Mouse (Mus musculus) spleen, adult 2 months (tissue): ENCODE measurements around the gene Echdc1. TPM values are rescaled to one million over a fixed set of nuclear protein-coding genes. Genes with fewer than 3 reads are reported as not detected.
A peak's percentile ranks its signal among the peaks of the same experiment; 100 is the strongest.
"Not testable (repeated sequence)": the region's sequence is repeated elsewhere in the genome, so short reads cannot be mapped to it uniquely, and the experiment has no call there.

Experiments used
- DNase-seq, 2 experiments: peaks; one replicate each; pipeline versions ENCODE4 v3.0.0 to v3.0.0-alpha.2; 2012 to 2021; ENCODE audit warnings: low spot score in 2 of 2, low read depth in 1 of 2
- H3K27ac ChIP-seq: fragments of 200-500 bp; 2 replicates; pipeline ENCODE4 v1.5.1; 2012; ENCODE audit warnings: low read length, inconsistent platforms; ENCODE audit not compliant: insufficient read depth
- H3K27me3 ChIP-seq: fragments of 200-500 bp; 2 replicates; pipeline ENCODE4 v1.6.1; 2012; ENCODE audit warnings: mild to moderate bottlenecking, moderate library complexity, low read length, inconsistent platforms; ENCODE audit not compliant: control insufficient read depth, insufficient read depth
- H3K36me3 ChIP-seq: fragments of 200-500 bp; 2 replicates; pipeline ENCODE4 v1.6.1; 2012; ENCODE audit warnings: mild to moderate bottlenecking, low read length, inconsistent platforms; ENCODE audit not compliant: control insufficient read depth, insufficient read depth
- H3K4me1 ChIP-seq: fragments of 200-500 bp; 2 replicates; pipeline ENCODE4 v1.6.1; 2011; ENCODE audit warnings: inconsistent platforms; ENCODE audit not compliant: control insufficient read depth, insufficient read depth, insufficient read length
- H3K4me3 ChIP-seq: fragments of 200-500 bp; 2 replicates; pipeline ENCODE4 v1.5.1; 2011; ENCODE audit warnings: mild to moderate bottlenecking, inconsistent platforms; ENCODE audit not compliant: insufficient read depth, insufficient read length; ENCODE audit errors: extremely low read depth
- CTCF ChIP-seq: fragments of 200-500 bp; IDR thresholded peaks from 2 replicates; pipeline ENCODE4 v1.5.1; 2011; ENCODE audit warnings: mild to moderate bottlenecking, inconsistent platforms; ENCODE audit not compliant: insufficient read depth, insufficient read length, insufficient replicate concordance; ENCODE audit errors: extremely low read depth
- POLR2A ChIP-seq: fragments of 200-500 bp; IDR thresholded peaks from 2 replicates; pipeline ENCODE4 v1.6.1; 2011; ENCODE audit warnings: low read depth, low read length, inconsistent platforms
- WGBS: fragments of 180-500 bp; shearing (Covaris S2); methylation state at CpG from one replicate; pipeline ENCODE4 v1.1.7; 2018; 5-methylcytosine and 5-hydroxymethylcytosine counted together
- polyA plus RNA-seq: library from polyadenylated mRNA; depleted of rRNA; stranded (reverse); fragments of >200 nt; gene quantifications from 2 replicates; pipeline ENCODE4 v1.2.3, GENCODE M21; 2012; rRNA removed

Gene Echdc1
- polyA plus RNA-seq, 1 experiment, result 0.90 TPM

DNA sequence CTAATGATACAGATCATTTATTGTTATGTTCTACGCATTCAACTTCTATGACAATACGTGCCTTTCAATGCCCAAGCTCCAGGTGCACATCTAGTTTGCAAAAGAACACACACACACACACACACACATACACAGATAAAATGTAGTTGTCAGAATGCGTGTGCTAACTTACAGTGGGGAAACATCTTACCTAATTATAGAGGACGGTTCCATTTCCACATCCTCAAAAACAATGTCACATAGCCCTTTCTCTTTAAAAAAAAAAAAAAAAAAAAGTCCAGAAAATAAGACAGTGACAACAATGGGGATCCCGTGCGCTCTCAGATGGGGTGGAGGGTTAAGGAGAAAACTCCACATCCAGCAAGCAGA lies 48.1 kb downstream of the Echdc1 start:
- TF ChIP-seq POLR2A, result no peak
- no peak for TF ChIP-seq CTCF
- Histone ChIP-seq H3K27ac (peak overlapping the region; percentile 99), H3K4me3 (peak overlapping the region; percentile 64), H3K27me3 (no peaks in the 10 kb centered on the region), H3K4me1 (peaks cover 6% of the 10 kb centered on the region; the same call in 1 of the 2 replicates), H3K36me3 (no peaks in the 10 kb centered on the region)
- WGBS, result 2% methylated on average over 6 of the region's 6 CpGs
- no peak for DNase-seq

DNA sequence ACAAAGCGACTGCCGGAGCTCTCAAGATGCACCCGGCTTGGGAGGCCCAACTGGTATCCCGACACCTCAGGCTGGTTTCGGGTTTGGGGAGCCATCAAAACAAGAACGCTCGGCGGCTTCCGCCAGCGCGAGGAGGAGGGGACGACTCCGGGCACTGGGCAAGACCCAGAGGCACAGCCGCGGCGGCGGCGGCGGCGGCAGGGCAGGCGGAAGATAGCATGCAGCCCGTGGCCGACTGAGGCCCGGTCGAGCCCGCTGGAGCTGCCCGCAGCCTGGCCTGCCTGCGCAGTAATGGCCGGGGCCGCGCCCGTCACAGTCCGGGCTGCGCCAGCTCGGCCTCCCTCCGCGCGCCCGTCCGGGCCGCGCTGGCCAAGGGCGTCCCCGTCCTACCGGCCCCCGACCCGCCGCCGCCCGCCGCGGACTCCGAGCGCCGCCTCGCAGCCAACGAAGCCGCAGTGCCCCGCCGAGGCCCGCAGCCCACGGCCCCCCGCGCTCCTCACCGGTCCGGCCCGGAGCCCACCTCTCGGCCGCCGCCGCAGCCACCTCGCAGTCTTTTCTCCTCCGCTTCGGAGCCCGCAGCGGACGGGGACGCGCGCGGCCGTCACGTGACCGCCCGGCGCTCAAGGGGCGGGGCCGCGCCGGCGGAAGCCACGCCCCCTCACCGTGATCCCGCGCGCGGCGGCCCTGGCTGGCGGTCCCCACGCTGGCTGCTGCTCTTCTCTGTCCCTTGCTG lies 48.7 kb downstream of the Echdc1 start:
- 1% methylated on average over 65 of the region's 100 CpGs for WGBS
- no peaks in the 10 kb centered on the region for H3K36me3 ChIP-seq
- DNase-seq, result peak; percentile 52 to 86
- H3K27ac ChIP-seq, result peak overlapping the region; percentile 99
- TF ChIP-seq POLR2A (peak; percentile 74), CTCF (no peak)
- peaks cover 6% of the 10 kb centered on the region; the same call in 1 of the 2 replicates for H3K4me1 ChIP-seq
- H3K4me3 ChIP-seq, result peak overlapping the region; percentile 64
- no peaks in the 10 kb centered on the region for H3K27me3 ChIP-seq

DNA sequence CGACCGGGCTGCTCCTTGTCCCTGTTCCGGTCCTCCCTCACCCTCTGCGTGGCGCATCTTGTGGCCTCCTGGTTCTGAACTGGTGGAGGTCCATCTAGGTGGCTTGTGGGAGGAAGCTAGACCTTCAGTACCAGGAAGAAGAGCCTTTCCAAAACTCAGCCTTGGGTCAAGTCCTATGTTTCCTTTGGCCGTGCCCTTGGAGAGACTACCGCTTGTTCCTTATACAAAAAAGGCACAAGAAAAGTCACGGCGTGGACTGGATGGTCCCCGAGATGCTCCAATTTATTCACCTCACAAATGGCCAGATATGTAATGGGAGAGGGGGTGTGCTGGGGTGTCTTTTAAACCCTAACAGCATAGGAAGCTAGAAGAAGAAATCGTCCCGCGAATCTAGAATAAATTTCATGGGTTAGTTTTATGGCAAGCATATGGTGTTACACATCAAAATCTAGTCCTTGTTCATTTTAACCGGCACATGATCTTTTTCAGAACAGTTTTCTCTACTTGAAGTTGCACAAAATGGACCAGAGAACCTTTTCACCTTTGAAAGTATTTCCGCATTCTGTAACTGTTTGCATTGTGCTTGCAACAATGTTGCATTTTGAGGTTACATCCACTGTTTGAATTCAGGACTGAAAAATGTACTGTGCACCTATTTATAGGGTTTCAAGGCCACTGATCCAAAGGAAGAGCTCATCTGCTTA lies 49.4 kb downstream of the Echdc1 start, which contains the start of gene Rnf146:
Gene Rnf146, minus strand, starts transcription at position 246 of the 704 bp plus-strand sequence.
- Histone ChIP-seq H3K36me3 (no peaks in the 10 kb centered on the region), H3K27me3 (no peaks in the 10 kb centered on the region), H3K4me3 (peak within 1 kb of the TSS; percentile 64), H3K4me1 (peaks cover 6% of the 10 kb centered on the region; the same call in 1 of the 2 replicates), H3K27ac (peak within 1 kb of the TSS; percentile 99)
- DNase-seq, result no peak
- TF ChIP-seq POLR2A (no peak), CTCF (no peak)
- WGBS, result 4% methylated on average over 15 of the region's 15 CpGs

DNA sequence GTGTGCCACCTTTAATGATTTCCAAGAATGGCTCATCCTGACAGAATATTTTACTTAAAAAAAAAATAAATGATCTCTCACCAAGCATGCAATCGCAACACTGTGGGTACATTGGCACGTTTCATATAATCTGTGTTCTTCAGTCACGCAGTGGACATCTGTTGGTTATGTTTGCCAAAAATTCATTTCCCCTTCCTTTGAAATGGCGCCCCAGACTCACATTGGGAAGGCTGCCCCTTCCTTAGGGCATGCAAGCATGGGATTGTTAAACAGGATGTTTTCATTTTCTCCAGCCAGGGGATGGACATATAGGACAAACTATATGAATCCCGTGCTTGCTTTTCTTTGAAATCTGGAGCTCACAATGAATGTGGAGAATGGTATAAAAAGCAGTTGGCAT lies 61.1 kb downstream of the Echdc1 start:
- Histone ChIP-seq H3K27me3 (no peaks in the 10 kb centered on the region), H3K4me3 (no peak overlapping the region), H3K4me1 (no peaks in the 10 kb centered on the region), H3K27ac (no peak overlapping the region), H3K36me3 (no peaks in the 10 kb centered on the region)
- TF ChIP-seq CTCF, result no peak
- TF ChIP-seq POLR2A, result no peak
- WGBS, result 86% methylated on average over 5 of the region's 5 CpGs
- no peak for DNase-seq

DNA sequence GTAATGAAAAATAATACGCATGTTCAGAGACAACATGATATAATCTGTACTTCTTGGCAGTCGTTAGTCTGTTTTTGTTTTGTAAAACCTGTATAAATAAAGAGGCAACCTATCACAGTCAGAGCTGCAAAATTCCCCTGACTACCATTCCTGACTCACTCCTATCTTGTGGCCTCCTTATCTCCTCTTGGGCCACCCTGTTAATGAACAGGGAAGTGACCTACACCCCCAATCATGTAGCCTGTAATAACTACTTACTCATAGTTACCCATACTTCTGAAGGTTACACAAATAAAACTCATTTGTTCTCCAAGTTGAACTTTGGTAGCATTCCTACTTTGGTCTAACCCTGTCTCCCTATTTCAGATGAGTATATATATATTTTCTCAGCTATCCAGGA lies 68.6 kb downstream of the Echdc1 start:
- no peak for DNase-seq
- Histone ChIP-seq H3K27ac (no peak overlapping the region), H3K4me1 (no peaks in the 10 kb centered on the region), H3K4me3 (no peak overlapping the region), H3K27me3 (no peaks in the 10 kb centered on the region), H3K36me3 (no peaks in the 10 kb centered on the region)
- no peak for TF ChIP-seq CTCF
- TF ChIP-seq POLR2A, result no peak
- WGBS, result 86% methylated on average over 2 of the region's 2 CpGs

DNA sequence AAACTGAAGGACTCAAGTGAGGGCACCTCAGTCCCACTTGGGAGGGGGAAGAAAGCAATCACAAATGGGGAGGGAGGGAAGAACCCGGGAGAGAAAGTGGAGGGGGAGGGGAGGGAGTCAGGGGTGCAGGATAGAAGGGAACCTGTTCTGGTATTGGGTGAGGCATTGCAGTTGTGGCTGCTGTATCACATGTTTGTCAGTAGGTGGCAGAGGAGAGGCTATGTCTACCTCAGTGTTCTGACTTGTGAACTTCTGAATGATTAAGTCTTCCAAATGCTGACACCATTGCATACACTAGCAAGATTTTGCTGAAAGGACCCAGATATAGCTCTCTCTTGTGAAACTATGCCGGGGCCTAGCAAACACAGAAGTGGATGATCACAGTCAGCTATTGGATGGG lies 81.9 kb downstream of the Echdc1 start:
- DNase-seq, H3K36me3 ChIP-seq: not testable (repeated sequence)
- 72% methylated on average over 2 of the region's 2 CpGs for WGBS

More for the DNA sequence above, 81.9 kb downstream of the Echdc1 start:
- not testable (repeated sequence) for H3K27me3 ChIP-seq, H3K4me1 ChIP-seq, H3K27ac ChIP-seq, H3K4me3 ChIP-seq

Other genes starting within 250 kb of the Echdc1 start
- not detected in 2 replicates for gene Soga3, start 169.3 kb upstream of the Echdc1 start, polyA plus RNA-seq
- gene Gm49353, start 114.2 kb upstream of the Echdc1 start, polyA plus RNA-seq, result not detected in 2 replicates
- not detected in 2 replicates for gene 9330159F19Rik, start 101.6 kb upstream of the Echdc1 start, polyA plus RNA-seq
- 12.2 and 15.3 TPM in 2 replicates for gene Rnf146, start 49.3 kb downstream of the Echdc1 start, polyA plus RNA-seq
- gene Rspo3, start 222.7 kb downstream of the Echdc1 start, polyA plus RNA-seq, result 0.18 and 0.28 TPM in 2 replicates